Mouse (Mus musculus) left cerebral cortex, postnatal 14 days (tissue): ENCODE data around the gene Slc19a3. TPM values are rescaled to one million over a fixed set of nuclear protein-coding genes. Genes with fewer than 3 reads are reported as not detected.

Experiments used
- DNase-seq, 2 experiments: peaks; one replicate each; pipeline ENCODE4 v3.0.0; 2021 to 2022; ENCODE audit warnings: low spot score in 2 of 2, mixed read lengths in 1 of 2
- intact Hi-C: fragments of 180-260 bp; cut with DNase I; formaldehyde crosslinking; loops from one replicate; pipeline ENCODE4 v1.15.1; 2025
- long read RNA-seq, 2 experiments: library from polyadenylated mRNA; stranded (forward); transcript quantifications; one replicate each; pipeline ENCODE4 v2.0.0; 2021
- total RNA-seq, 2 experiments: library from RNA; stranded (reverse); gene quantifications; 2 replicates each; pipeline ENCODE4 v1.2.3; 2021

Slc19a3 gene
- total RNA-seq = 1 to 10 TPM; 2.1 to 2.5 TPM
- long read RNA-seq, experiment 1, partial matches to known transcripts = 0 of 1 reads
- long read RNA-seq, experiment 1, other reads (novel, unspliced or antisense) = 0 of 1 reads
- long read RNA-seq, experiment 2, partial matches to known transcripts = 1 of 5 reads
- long read RNA-seq, experiment 2, other reads (novel, unspliced or antisense) = 2 of 5 reads

GRCm38 (mm10) chr1:83038109-83038672, at the start of gene Slc19a3:
TSS of gene Slc19a3 (minus strand) at chr1:83038448.
- peak; percentile 26 to 41 for DNase-seq
- intact Hi-C loops = no loop called here

- DNase-seq = no peak
- intact Hi-C loops = no loop called here
Measured at GRCm38 (mm10) chr1:83084790-83085189, 46.5 kb upstream of the Slc19a3 start.

GRCm38 (mm10) chr1:83077016-83077415, 38.8 kb upstream of the Slc19a3 start:
- peak in 1 of 2 experiments; percentile 25 for DNase-seq
- intact Hi-C loops = loop anchor here (2.0 to 10.0 kb wide), 2 partner anchors 290 to 522 kb away; no protein-coding TSS in a partner anchor

GRCm38 (mm10) chr1:83076190-83076917, 38.1 kb upstream of the Slc19a3 start:
- peak; percentile 57 to 64 for DNase-seq
- intact Hi-C loops = loop anchor here (2.0 to 10.0 kb wide), 2 partner anchors 290 to 522 kb away; no protein-coding TSS in a partner anchor

- no peak for DNase-seq
- intact Hi-C loops = loop anchor here (2.0 to 10.0 kb wide), 2 partner anchors 289 to 521 kb away; no protein-coding TSS in a partner anchor
Measured at GRCm38 (mm10) chr1:83075526-83076189, 37.4 kb upstream of the Slc19a3 start.

GRCm38 (mm10) chr1:83067205-83067604, 29.0 kb upstream of the Slc19a3 start:
- peak in 1 of 2 experiments; percentile 17 for DNase-seq
- intact Hi-C loops = loop anchor here (10.0 kb wide), 2 partner anchors 118 to 648 kb away; no protein-coding TSS in a partner anchor

- intact Hi-C loops = loop anchor here (10.0 kb wide), 2 partner anchors 118 to 648 kb away; no protein-coding TSS in a partner anchor
- no peak for DNase-seq
Measured at GRCm38 (mm10) chr1:83066577-83066976, 28.3 kb upstream of the Slc19a3 start.

GRCm38 (mm10) chr1:83064851-83065250, 26.6 kb upstream of the Slc19a3 start:
- intact Hi-C loops = loop anchor here (10.0 kb wide), 2 partner anchors 120 to 650 kb away; no protein-coding TSS in a partner anchor
- peak; percentile 8 to 12 for DNase-seq

GRCm38 (mm10) chr1:83060643-83061042, 22.4 kb upstream of the Slc19a3 start, which contains the start of gene Krtap28-13:
TSS of gene Krtap28-13 (plus strand) at chr1:83060930.
- intact Hi-C loops = loop anchor here (10.0 kb wide), 2 partner anchors 124 to 654 kb away; no protein-coding TSS in a partner anchor
- DNase-seq = no peak

GRCm38 (mm10) chr1:83059278-83059677, 21.0 kb upstream of the Slc19a3 start, which contains the start of gene A030005K14Rik:
TSS of gene A030005K14Rik (minus strand) at chr1:83059378.
- intact Hi-C loops = no loop called here
- DNase-seq = no peak

GRCm38 (mm10) chr1:83058481-83058880, 20.2 kb upstream of the Slc19a3 start:
- intact Hi-C loops = no loop called here
- no peak for DNase-seq

- DNase-seq = no peak
- intact Hi-C loops = no loop called here
Measured at GRCm38 (mm10) chr1:83044882-83045427, 6.7 kb upstream of the Slc19a3 start, which contains the start of gene Gm47969. TSS of gene Gm47969 (plus strand) at chr1:83044932.

- DNase-seq = no peak
- intact Hi-C loops = no loop called here
Measured at GRCm38 (mm10) chr1:83042380-83042779, 4.1 kb upstream of the Slc19a3 start, which contains the start of gene Krtap28-10. TSS of gene Krtap28-10 (minus strand) at chr1:83042480.

GRCm38 (mm10) chr1:83039080-83039479, 832 bp upstream of the Slc19a3 start:
- DNase-seq = no peak
- intact Hi-C loops = no loop called here

GRCm38 (mm10) chr1:83036892-83037667, 1.2 kb downstream of the Slc19a3 start:
- DNase-seq = no peak
- intact Hi-C loops = no loop called here

GRCm38 (mm10) chr1:83034509-83034908, 3.7 kb downstream of the Slc19a3 start:
- DNase-seq = no peak
- intact Hi-C loops = no loop called here

- intact Hi-C loops = no loop called here
- no peak for DNase-seq
Measured at GRCm38 (mm10) chr1:83032508-83032907, 5.7 kb downstream of the Slc19a3 start.

- intact Hi-C loops = no loop called here
- DNase-seq = no peak
Measured at GRCm38 (mm10) chr1:83031950-83032349, 6.3 kb downstream of the Slc19a3 start.
